Mouse (Mus musculus) CH12.LX (cell line): Measurements from ENCODE around the gene Tepp.

ENCODE experiments used
- MYC ChIP-seq: IDR thresholded peaks from 2 replicates; pipeline ENCODE4 v1.6.1; 2011; ENCODE audit warnings: low read depth, mild to moderate bottlenecking, improper control_type of control experiment, low read length
- POLR2AphosphoS2 ChIP-seq: IDR thresholded peaks from 2 replicates; pipeline ENCODE4 v1.6.1; 2011; ENCODE audit warnings: low read depth, low read length, improper control_type of control experiment

- TF ChIP-seq POLR2AphosphoS2 (no peak), MYC (no peak)
Measured at GRCm38 (mm10) chr8:95354606-95355005, 44.2 kb downstream of the Tepp start.
